In the genomic region with DNA sequence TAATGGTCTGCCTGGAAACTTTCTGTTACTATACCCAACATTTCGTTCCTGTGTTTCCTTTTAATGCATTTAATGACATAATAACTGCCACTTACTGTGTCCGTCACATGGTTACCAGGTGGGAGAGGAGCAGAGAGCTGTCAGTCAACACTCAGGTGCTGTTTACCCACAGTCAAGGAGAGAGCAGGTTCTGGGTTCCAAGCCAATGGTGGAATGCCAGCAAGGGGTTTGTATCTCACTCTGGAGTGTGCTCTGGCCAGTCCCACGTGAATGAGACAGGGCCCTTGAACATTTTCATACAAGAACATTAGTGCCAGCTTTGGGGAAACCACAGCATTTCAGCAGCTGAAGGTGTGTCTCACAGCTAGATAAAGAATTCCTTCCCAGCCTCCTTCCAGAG, we compare ENCODE assay signal across 24 mouse cellular contexts.
DNase-seq lines count a peak whose midpoint lies in the region; ATAC-seq and TF ChIP-seq lines count a peak whose summit lies in the region.
"Had no signal": no experiment of that assay in that cellular context is flagged by ENCODE, and none has a peak within 500 bp of the region (broad histone marks: within the 10 kb centered on the region; RNA-seq: fewer than 3 reads in every experiment).

No protein-coding gene starts in this region.

- H3K27me3 ChIP-seq in lung, embryonic 16.5 days (ENCODE audit: control insufficient read depth, insufficient read depth, low read depth, low read length), result no peaks in the 10 kb centered on the region
- H3K27me3 ChIP-seq: CH12.LX; embryonic facial prominence, embryonic 12.5 days; forebrain, embryonic 13.5 days; forebrain, embryonic 15.5 days had no signal

- no peak overlapping the region for H3K4me3 ChIP-seq in gastrocnemius, adult 2 months
- no peak overlapping the region for H3K4me3 ChIP-seq in lung, embryonic 16.5 days (ENCODE audit: low read length)
- H3K4me3 ChIP-seq: embryonic facial prominence, embryonic 10.5 days; embryonic facial prominence, embryonic 12.5 days; forebrain, embryonic 13.5 days; forebrain, embryonic 15.5 days had no signal

- peak; percentile 52; the same call in 1 of the 2 replicates for ATAC-seq in lung, embryonic 16.5 days (ENCODE audit: low read depth)
- ATAC-seq: activated CD4-positive, CD25-positive, alpha-beta regulatory T cell, adult 4 months; CD4-positive, CD25-positive, alpha-beta regulatory T cell, adult 4 months; forebrain, embryonic 13.5 days; forebrain, embryonic 15.5 days; Patski had no signal

- no peaks in the 10 kb centered on the region for H3K9me3 ChIP-seq in lung, embryonic 16.5 days (ENCODE audit: control insufficient read depth, low read length)
- H3K9me3 ChIP-seq: embryonic facial prominence, embryonic 10.5 days; embryonic facial prominence, embryonic 12.5 days; forebrain, embryonic 13.5 days; forebrain, embryonic 15.5 days; G1E had no signal

- no peaks in the 10 kb centered on the region for H3K4me1 ChIP-seq in lung, embryonic 16.5 days (replicated peaks; ENCODE audit: control insufficient read depth, insufficient read depth, low read length)

- H3K9ac ChIP-seq in lung, embryonic 16.5 days (ENCODE audit: low read length), result no peak overlapping the region
- H3K9ac ChIP-seq: embryonic facial prominence, embryonic 12.5 days; forebrain, embryonic 13.5 days; forebrain, embryonic 15.5 days had no signal

- peak overlapping the region; percentile 2; the same call in 1 of the 2 replicates for H3K27ac ChIP-seq in gastrocnemius, adult 2 months
- no peak overlapping the region for H3K27ac ChIP-seq in lung, embryonic 16.5 days (ENCODE audit: low read length)
- H3K27ac ChIP-seq: embryonic facial prominence, embryonic 10.5 days; embryonic facial prominence, embryonic 12.5 days; forebrain, embryonic 13.5 days; forebrain, embryonic 15.5 days had no signal

- H3K4me2 ChIP-seq in lung, embryonic 16.5 days (ENCODE audit: low read depth, low read length), result no peak overlapping the region
- H3K4me2 ChIP-seq: embryonic facial prominence, embryonic 12.5 days; forebrain, embryonic 13.5 days; forebrain, embryonic 15.5 days had no signal

- DNase-seq in gastrocnemius, adult 2 months, result no peak
- no peak for DNase-seq in gastrocnemius, adult 8-10 months (ENCODE audit: low spot score in 2 of 2)
- no peak for DNase-seq in lung, postnatal 14 days
- DNase-seq in lung, postnatal 25 days (ENCODE audit: low spot score), result peak; percentile 9
- DNase-seq in yolk sac, embryonic 10.5 days (ENCODE audit: low spot score), result no peak
- DNase-seq: adrenal gland, adult 8-10 months; adrenal gland, postnatal 14 days; adrenal gland, postnatal 36 days; B cell, adult 2 months; cerebellum, adult 11-12 months; cerebellum, adult 2 months; cerebellum, adult 9-10 months; cerebellum, postnatal 10 days; cerebellum, postnatal 25 days had no signal

- no peaks in the 10 kb centered on the region for H3K36me3 ChIP-seq in lung, embryonic 16.5 days (ENCODE audit: control insufficient read depth, insufficient read depth, low read length)
- H3K36me3 ChIP-seq: embryonic facial prominence, embryonic 10.5 days; embryonic facial prominence, embryonic 12.5 days; forebrain, embryonic 15.5 days; G1E had no signal

- intact Hi-C loops in gastrocnemius, adult 2 months (cut with DNase I), result no loop called here

- WGBS in lung, embryonic 16.5 days, result 66% methylated on average over 3 of the region's 3 CpGs

- no peak for TF ChIP-seq CTCF in gastrocnemius, adult 2 months (IDR thresholded peaks at IDR 0.05)
